Mouse (Mus musculus) duodenum, adult 2 months (tissue): ENCODE data around the gene Gm10100. TPM values are rescaled to one million over a fixed set of nuclear protein-coding genes. Genes with fewer than 3 reads are reported as not detected.

Experiments used
- polyA plus RNA-seq: library from polyadenylated mRNA; depleted of rRNA; stranded (reverse); fragments of >200 nt; gene quantifications from 2 replicates; pipeline ENCODE4 v1.2.3, GENCODE M21; 2012; ENCODE audit warnings: low replicate concordance; rRNA removed

Gene Gm10100
- polyA plus RNA-seq = not detected in 2 replicates

GRCm38 (mm10) chr10:77726186-77726585 lies at the start of gene Gm10100:
Gm10100 (plus strand) TSS chr10:77726486.

GRCm38 (mm10) chr10:77685895-77686664 lies 40.2 kb upstream of the Gm10100 start, which contains the start of gene Tspear:
Tspear (plus strand) TSS chr10:77686569.

GRCm38 (mm10) chr10:77690356-77690807 lies 35.9 kb upstream of the Gm10100 start, which contains the start of gene Gm19402:
Gm19402 (minus strand) TSS chr10:77690757.

GRCm38 (mm10) chr10:77697133-77697532 lies 29.2 kb upstream of the Gm10100 start, which contains the start of gene Gm9508:
Gm9508 (minus strand) TSS chr10:77697233.

GRCm38 (mm10) chr10:77706326-77706725 lies 20.0 kb upstream of the Gm10100 start, which contains the start of gene Gm10272:
Gm10272 (plus strand) TSS chr10:77706626.

GRCm38 (mm10) chr10:77711157-77711556 lies 15.1 kb upstream of the Gm10100 start, which contains the start of gene Gm10024:
Gm10024 (plus strand) TSS chr10:77711457.

GRCm38 (mm10) chr10:77715507-77715906 lies 10.8 kb upstream of the Gm10100 start, which contains the start of gene Gm10142:
Gm10142 (plus strand) TSS chr10:77715807.

GRCm38 (mm10) chr10:77720299-77720698 lies 6.0 kb upstream of the Gm10100 start, which contains the start of gene Krtap12-1:
Krtap12-1 (plus strand) TSS chr10:77720599.

GRCm38 (mm10) chr10:77741924-77742688 lies 15.8 kb downstream of the Gm10100 start, which contains the start of gene Gm18596:
Gm18596 (minus strand) TSS chr10:77742638.

GRCm38 (mm10) chr10:77751254-77751653 lies 25.0 kb downstream of the Gm10100 start, which contains the start of gene Gm9736:
Gm9736 (minus strand) TSS chr10:77751354.

GRCm38 (mm10) chr10:77759582-77759981 lies 33.3 kb downstream of the Gm10100 start, which contains the start of gene Gm3233:
Gm3233 (minus strand) TSS chr10:77759682.

GRCm38 (mm10) chr10:77771225-77771624 lies 44.9 kb downstream of the Gm10100 start, which contains the start of gene Gm3238:
Gm3238 (minus strand) TSS chr10:77771325.

Other genes with a start within 250 kb of the Gm10100 start
- 33.9 and 43.1 TPM in 2 replicates for gene Fam207a, start 210.7 kb upstream of the Gm10100 start, polyA plus RNA-seq
- 4.4 and 10.5 TPM in 2 replicates for gene Itgb2, start 196.2 kb upstream of the Gm10100 start, polyA plus RNA-seq
- 99.6 and 136 TPM in 2 replicates for gene Pttg1ip, start 144.8 kb upstream of the Gm10100 start, polyA plus RNA-seq
- gene Sumo3, start 120.4 kb upstream of the Gm10100 start, polyA plus RNA-seq = 114 and 144 TPM in 2 replicates
- gene Gm49325, start 120.3 kb upstream of the Gm10100 start, polyA plus RNA-seq = not detected in 2 replicates
- 18.6 and 24.1 TPM in 2 replicates for gene Ube2g2, start 104.2 kb upstream of the Gm10100 start, polyA plus RNA-seq
- gene Tspear, start 39.9 kb upstream of the Gm10100 start, polyA plus RNA-seq = 0.19 and 0.56 TPM in 2 replicates
- gene Gm19402, start 35.7 kb upstream of the Gm10100 start, polyA plus RNA-seq = not detected in 2 replicates
- not detected in 2 replicates for gene Gm9508, start 29.3 kb upstream of the Gm10100 start, polyA plus RNA-seq
- 1.1 TPM in 1 of 2 replicates, not detected in the other for gene Gm10272, start 19.9 kb upstream of the Gm10100 start, polyA plus RNA-seq
- gene Gm10024, start 15.0 kb upstream of the Gm10100 start, polyA plus RNA-seq = not detected in 2 replicates
- not detected in 2 replicates for gene Gm10142, start 10.7 kb upstream of the Gm10100 start, polyA plus RNA-seq
- gene Krtap12-1, start 5.9 kb upstream of the Gm10100 start, polyA plus RNA-seq = 0.43 TPM in 1 of 2 replicates, not detected in the other
- not detected in 2 replicates for gene Gm18596, start 16.2 kb downstream of the Gm10100 start, polyA plus RNA-seq
- gene Gm9736, start 24.9 kb downstream of the Gm10100 start, polyA plus RNA-seq = not detected in 2 replicates
- gene Gm3233, start 33.2 kb downstream of the Gm10100 start, polyA plus RNA-seq = not detected in 2 replicates
- gene Gm3238, start 44.8 kb downstream of the Gm10100 start, polyA plus RNA-seq = not detected in 2 replicates
- not detected in 2 replicates for gene Gm7138, start 50.5 kb downstream of the Gm10100 start, polyA plus RNA-seq
- not detected in 2 replicates for gene Gm3250, start 56.1 kb downstream of the Gm10100 start, polyA plus RNA-seq
- not detected in 2 replicates for gene Gm7137, start 61.7 kb downstream of the Gm10100 start, polyA plus RNA-seq
- not detected in 2 replicates for gene Gm9639, start 68.6 kb downstream of the Gm10100 start, polyA plus RNA-seq
- not detected in 2 replicates for gene Gm19668, start 72.6 kb downstream of the Gm10100 start, polyA plus RNA-seq
- not detected in 2 replicates for gene Gm9507, start 85.4 kb downstream of the Gm10100 start, polyA plus RNA-seq
- not detected in 2 replicates for gene Gm2696, start 88.2 kb downstream of the Gm10100 start, polyA plus RNA-seq
- gene Krtap10-4, start 100.6 kb downstream of the Gm10100 start, polyA plus RNA-seq = not detected in 2 replicates
- gene Krtap10-10, start 109.5 kb downstream of the Gm10100 start, polyA plus RNA-seq = not detected in 2 replicates
- gene Gm36176, start 120.3 kb downstream of the Gm10100 start, polyA plus RNA-seq = not detected in 2 replicates
- 0.27 TPM in 1 of 2 replicates, not detected in the other for gene Gm10318, start 126.4 kb downstream of the Gm10100 start, polyA plus RNA-seq
- not detected in 2 replicates for gene Gm3285, start 135.5 kb downstream of the Gm10100 start, polyA plus RNA-seq
- gene Lrrc3, start 176.1 kb downstream of the Gm10100 start, polyA plus RNA-seq = 6.2 and 6.9 TPM in 2 replicates
- 1.3 and 2.2 TPM in 2 replicates for gene Trpm2, start 244.1 kb downstream of the Gm10100 start, polyA plus RNA-seq